Mouse (Mus musculus) bone marrow, adult 2 months (tissue): ENCODE data around the gene Lrrc74a.

Experiments used
- CTCF ChIP-seq: fragments of 200-500 bp; IDR thresholded peaks from 2 replicates; pipeline ENCODE4 v1.5.1; 2011; ENCODE audit warnings: low read length, control low read depth; ENCODE audit not compliant: control insufficient read depth, insufficient read depth
- POLR2A ChIP-seq: fragments of 200-500 bp; IDR thresholded peaks from 2 replicates; pipeline ENCODE4 v1.6.1; 2011; ENCODE audit warnings: low read depth, mild to moderate bottlenecking, control low read depth, low read length, borderline replicate concordance; ENCODE audit not compliant: control insufficient read depth

DNA sequence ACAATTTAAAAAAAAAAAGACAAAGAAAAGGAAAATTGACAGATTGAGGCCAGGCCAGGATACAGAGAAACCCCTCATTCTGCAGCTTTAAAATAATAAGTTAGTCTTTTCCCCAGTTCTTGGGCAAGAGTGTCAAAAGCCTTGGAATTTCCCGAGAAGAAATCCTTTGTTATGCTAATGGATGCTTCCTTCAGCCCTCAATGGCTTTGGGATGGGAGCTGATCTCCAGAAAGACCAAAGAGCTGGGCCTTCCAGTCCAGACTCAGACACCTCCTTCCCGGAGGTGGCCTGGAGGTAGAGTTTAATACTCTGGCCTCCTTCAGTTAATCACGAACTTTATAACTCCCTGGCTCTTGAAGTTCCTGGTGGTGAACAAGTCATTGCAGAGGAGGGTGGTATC, 36.8 kb downstream of the Lrrc74a start:
- no peak for TF ChIP-seq POLR2A
- TF ChIP-seq CTCF = no peak
